Mouse (Mus musculus) embryonic stem cell, embryonic (primary cell): ENCODE data around the gene Usp48.

Source experiments
- CTCF ChIA-PET, 4 experiments: fragments of 300-600 bp in 2 of 4; fragments of 350-600 bp in 2 of 4; sonication (Branson Sonifier 250); formaldehyde crosslinking; loops; one replicate each; lab custom pipeline; 2022; ENCODE audit warnings: inconsistent platforms in 2 of 4; lab: Charles Lee
- POLR2A ChIA-PET, 4 experiments: fragments of 300-600 bp in 2 of 4; fragments of 350-600 bp in 2 of 4; sonication (Branson Sonifier 250); formaldehyde crosslinking; loops; one replicate each; lab custom pipeline; 2022; ENCODE audit warnings: antibody characterized with exemption in 4 of 4, inconsistent platforms in 1 of 4; lab: Charles Lee

Gene Usp48

GRCm38 (mm10) chr4:137704561-137704960, 111.0 kb downstream of the Usp48 start:
- ChIA-PET POLR2A (interaction anchor here in 2 of 4 experiments (0.7 to 1.4 kb wide), 3 partner anchors 13 to 15 kb away, joined by 3 to 4 read pairs (median 3); no protein-coding TSS in a partner anchor), CTCF (interaction anchor here in 1 of 4 experiments (0.6 kb wide), 1 partner anchor 21 kb away, joined by 5 read pairs; no protein-coding TSS in a partner anchor)

- ChIA-PET CTCF (no interaction called here), POLR2A (interaction anchor here in 1 of 4 experiments (1.1 to 1.4 kb wide), 2 partner anchors 12 to 40 kb away, joined by 3 to 4 read pairs; no protein-coding TSS in a partner anchor)
Observed at GRCm38 (mm10) chr4:137705379-137705778, 111.8 kb downstream of the Usp48 start.

- ChIA-PET POLR2A (interaction anchor here in 3 of 4 experiments (0.6 to 2.0 kb wide), 18 partner anchors 8 to 676 kb away, joined by 3 to 23 read pairs (median 3); partner anchors contain the start of gene Rap1gap (in 1 of the 3)), CTCF (interaction anchor here in 3 of 4 experiments (0.6 to 1.8 kb wide), 14 partner anchors 11 to 265 kb away, joined by 3 to 16 read pairs (median 4); no protein-coding TSS in a partner anchor)
Observed at GRCm38 (mm10) chr4:137706510-137706909, 113.0 kb downstream of the Usp48 start.

GRCm38 (mm10) chr4:137707216-137707990, 113.8 kb downstream of the Usp48 start:
- ChIA-PET POLR2A (interaction anchor here in 3 of 4 experiments (0.6 to 2.0 kb wide), 20 partner anchors 9 to 675 kb away, joined by 3 to 23 read pairs (median 3); partner anchors contain the start of genes Ece1 (in 1 of the 3) and Rap1gap (in 1 of the 3)), CTCF (interaction anchor here (0.5 to 1.8 kb wide), 20 partner anchors 10 to 1447 kb away, joined by 3 to 16 read pairs (median 4); no protein-coding TSS in a partner anchor)
